Mouse (Mus musculus): Measurements from ENCODE around the gene Adcy5.
A peak's percentile ranks its signal among the peaks of the same experiment; 100 is the strongest.

Gene Adcy5

GRCm38 (mm10) chr16:35154641-35155390, at the start of gene Adcy5:
Gene Adcy5, plus strand, starts transcription at chr16:35154877.
- DNase-seq, result peak; percentile 14

DNA sequence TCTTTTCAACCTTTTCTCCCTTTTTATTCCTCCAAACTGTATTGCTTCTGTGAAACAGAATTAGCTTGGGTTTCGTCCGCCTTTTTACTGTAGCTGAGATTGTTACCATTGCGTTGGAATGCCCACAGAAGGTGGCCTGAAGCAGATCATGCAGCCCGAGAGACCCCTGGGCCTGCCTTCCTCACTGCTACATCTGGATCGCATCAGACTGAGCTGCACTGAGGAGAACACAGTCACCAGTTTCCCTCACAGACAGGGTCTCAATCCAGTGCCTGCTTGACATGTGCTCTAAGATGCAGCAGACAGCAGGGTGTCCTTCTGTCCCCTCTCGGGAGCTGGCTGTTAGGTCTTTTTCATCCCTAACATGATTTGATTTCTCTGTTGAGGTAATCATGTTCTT, 46.7 kb upstream of the Adcy5 start:
- no peak for DNase-seq

- no peak for DNase-seq
These were observed 45.5 kb upstream of the Adcy5 start for GRCm38 (mm10) chr16:35109156-35109555.

- DNase-seq, result no peak
These were observed 44.9 kb upstream of the Adcy5 start for GRCm38 (mm10) chr16:35109656-35110291.

DNA sequence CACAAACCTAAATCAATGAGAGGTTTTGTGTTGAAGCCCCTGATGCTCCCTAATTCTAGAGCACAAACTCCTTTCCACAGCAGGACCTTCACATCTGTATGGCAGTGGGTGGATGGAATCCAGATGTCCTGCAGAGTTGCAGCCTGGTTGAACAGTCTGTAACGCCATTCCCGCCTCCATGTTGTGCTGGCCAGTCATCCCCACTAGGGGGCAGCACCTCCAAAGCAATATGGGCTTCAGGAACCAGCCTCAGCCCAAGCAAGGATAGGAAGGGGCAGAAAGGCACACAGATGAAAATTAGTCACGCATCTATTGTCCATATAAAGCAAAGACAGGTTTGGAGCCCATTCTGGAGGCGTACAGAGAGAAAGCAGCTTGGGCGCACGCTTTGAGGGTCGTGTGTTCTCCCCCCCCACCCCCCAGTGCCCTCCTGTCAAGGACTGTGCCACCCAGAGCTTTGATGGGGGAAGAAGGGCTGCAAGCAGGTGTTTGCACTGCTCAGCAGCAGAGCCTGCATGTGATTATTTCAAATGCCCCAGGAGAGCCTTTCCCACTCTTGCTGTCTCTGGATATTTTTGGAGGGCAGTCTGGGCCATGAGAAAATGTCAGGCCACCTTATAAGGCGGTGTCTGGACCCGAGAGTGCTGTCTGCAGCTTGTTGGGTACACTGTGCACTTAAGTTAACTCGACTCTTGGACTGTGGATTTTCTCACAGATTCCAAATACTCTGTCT, 44.1 kb upstream of the Adcy5 start:
- DNase-seq, result peak; percentile 72

- peak; percentile 17 for DNase-seq
These were observed 43.5 kb upstream of the Adcy5 start for GRCm38 (mm10) chr16:35111143-35111620.

- no peak for DNase-seq
These were observed 41.2 kb upstream of the Adcy5 start for GRCm38 (mm10) chr16:35113496-35113895.

DNA sequence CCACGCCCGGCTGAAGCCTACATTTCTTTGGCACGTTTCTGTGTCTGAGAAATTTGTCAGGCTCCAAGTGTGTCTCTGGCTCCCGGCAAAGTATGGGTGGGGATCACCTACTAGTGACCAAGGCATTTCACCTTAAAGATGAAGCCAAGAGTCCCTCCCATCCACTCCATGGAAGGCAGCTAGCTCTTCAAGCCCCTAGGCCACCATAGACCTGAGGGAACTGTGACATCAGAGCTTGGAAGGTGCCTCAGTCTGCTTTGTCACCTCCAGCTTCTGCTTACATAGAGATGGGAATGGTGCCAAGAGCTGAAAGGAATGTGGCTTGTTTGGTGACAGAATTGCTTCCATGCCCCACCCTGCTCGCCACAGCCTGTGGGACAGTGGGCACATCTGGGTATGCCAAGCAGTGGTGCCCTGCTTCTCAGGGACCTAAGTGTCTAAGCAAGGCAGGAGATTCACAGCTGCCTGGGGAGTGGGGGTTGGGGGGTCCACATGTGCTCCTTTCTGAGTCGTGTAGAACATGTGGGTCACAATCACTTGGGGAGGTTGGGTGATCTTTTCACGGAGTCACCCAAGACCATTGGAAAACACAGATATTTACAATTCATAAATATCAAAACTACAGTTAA, 38.2 kb upstream of the Adcy5 start:
- no peak for DNase-seq

GRCm38 (mm10) chr16:35117436-35117835, 37.2 kb upstream of the Adcy5 start:
- DNase-seq, result no peak

DNA sequence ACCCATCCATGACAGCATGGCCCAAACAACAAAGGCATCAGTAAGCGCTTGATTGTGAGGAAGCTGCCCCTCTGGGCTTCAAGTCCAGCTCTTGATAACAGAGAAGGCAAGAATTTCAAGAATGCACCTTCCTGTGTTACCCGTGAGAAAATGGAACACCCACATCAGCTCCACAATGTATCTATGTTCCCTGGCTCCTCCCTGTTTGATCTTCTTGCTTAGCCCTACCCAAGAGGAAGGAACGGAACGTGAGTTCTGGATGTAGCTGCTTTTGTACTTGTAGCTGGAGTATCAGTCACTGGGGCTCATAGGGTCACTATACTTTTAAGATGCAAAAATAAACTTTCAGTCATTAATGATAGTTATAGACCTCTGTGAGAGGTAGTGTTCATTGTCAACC, 34.1 kb upstream of the Adcy5 start:
- DNase-seq, result no peak

GRCm38 (mm10) chr16:35127270-35127669, 27.4 kb upstream of the Adcy5 start:
- no peak for DNase-seq

- DNase-seq, result no peak
These were observed 24.5 kb upstream of the Adcy5 start for GRCm38 (mm10) chr16:35130172-35130571.

DNA sequence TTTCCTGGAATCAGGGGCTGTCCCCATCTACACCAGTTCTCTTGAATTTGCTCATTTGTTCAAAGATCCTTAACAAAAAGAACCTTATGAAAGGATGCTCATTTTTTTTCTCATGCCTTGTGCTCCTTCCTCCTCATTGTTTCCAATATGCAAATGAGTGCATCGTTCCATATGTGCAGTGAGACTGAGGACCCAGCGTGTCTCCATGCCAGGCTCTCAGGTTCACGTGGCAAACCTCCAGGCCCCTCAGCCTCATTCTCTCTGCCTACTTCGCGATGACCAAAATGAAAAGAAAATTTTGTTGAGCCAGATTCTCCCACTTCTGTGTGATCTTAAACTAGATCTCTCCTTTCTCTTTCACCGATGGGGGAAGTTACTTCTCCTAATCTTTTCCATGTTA, 15.3 kb upstream of the Adcy5 start:
- DNase-seq, result no peak

GRCm38 (mm10) chr16:35139873-35140619, 14.6 kb upstream of the Adcy5 start:
- DNase-seq, result no peak

DNA sequence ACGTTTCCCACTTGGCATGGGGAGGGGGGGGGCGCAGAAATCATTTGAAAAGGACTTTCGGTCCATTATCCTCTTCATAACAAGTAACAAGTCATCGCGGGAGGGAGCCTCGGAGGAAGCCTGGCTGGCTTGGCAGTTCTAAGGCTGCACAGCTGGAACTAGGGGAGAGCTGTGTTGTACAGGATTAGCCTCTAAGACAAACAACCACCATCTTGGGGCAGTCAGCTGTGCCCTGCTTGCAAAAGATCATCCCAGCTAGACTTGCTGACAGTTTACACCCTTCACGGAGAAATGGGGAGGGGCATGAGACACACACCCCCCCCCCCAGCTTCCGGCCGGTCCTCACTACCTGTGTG, 14.1 kb upstream of the Adcy5 start:
- DNase-seq, result no peak

DNA sequence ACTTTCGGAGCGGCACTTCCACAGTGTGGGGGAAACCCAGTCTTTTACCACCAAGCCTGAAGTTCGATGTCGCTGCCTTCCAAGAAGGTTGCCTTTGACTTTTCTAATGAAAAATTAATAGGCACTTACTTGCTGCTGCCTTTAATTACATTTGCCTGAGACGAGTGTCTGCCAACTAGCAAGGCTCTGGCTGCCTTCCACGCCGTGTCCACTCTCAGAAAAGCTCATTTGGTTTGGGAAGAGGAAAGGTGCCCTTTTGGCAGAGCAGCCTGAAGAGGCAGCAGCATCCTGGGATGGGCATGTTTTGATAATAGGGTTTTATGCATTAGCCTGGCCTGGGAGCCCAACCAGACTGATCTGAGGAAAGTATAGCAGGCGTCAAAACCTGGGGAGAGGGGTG, 12.8 kb upstream of the Adcy5 start:
- no peak for DNase-seq

- no peak for DNase-seq
These were observed 8.5 kb upstream of the Adcy5 start for GRCm38 (mm10) chr16:35146153-35146552.

- no peak for DNase-seq
These were observed 1.4 kb upstream of the Adcy5 start for GRCm38 (mm10) chr16:35153146-35153755.

- no peak for DNase-seq
These were observed 434 bp upstream of the Adcy5 start for GRCm38 (mm10) chr16:35154245-35154640.

- peak; percentile 23 for DNase-seq
These were observed 971 bp downstream of the Adcy5 start for GRCm38 (mm10) chr16:35155391-35156305.

DNA sequence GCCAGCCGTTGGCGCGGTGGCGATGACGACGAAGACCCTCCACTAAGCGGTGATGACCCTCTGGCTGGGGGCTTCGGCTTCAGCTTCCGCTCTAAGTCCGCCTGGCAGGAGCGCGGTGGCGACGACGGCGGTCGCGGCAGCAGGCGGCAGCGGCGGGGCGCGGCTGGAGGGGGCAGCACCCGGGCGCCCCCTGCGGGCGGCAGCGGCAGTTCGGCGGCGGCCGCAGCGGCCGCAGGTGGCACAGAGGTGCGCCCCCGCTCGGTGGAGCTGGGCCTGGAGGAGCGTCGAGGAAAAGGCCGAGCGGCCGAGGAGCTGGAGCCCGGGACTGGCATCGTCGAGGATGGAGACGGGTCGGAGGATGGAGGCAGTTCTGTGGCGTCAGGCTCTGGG, 1.6 kb downstream of the Adcy5 start:
- DNase-seq, result peak; percentile 66
